Mouse (Mus musculus) brain, embryonic 14.5 days (tissue): ENCODE measurements around the gene BC067074.

Experiments
- CTCF ChIP-seq: fragments of 200-500 bp; IDR thresholded peaks from 2 replicates; pipeline ENCODE4 v1.5.1; 2012; ENCODE audit warnings: inconsistent platforms, mild to moderate bottlenecking, moderate library complexity, borderline replicate concordance; ENCODE audit not compliant: insufficient read depth, insufficient read length; ENCODE audit errors: extremely low read depth
- POLR2A ChIP-seq: fragments of 200-500 bp; IDR thresholded peaks from 2 replicates; pipeline ENCODE4 v1.6.1; 2012; ENCODE audit warnings: mild to moderate bottlenecking, inconsistent platforms, borderline replicate concordance; ENCODE audit not compliant: poor library complexity, insufficient read depth, insufficient read length, severe bottlenecking; ENCODE audit errors: extremely low read depth

GRCm38 (mm10) chr13:113259237-113259636 is 33.7 kb upstream of the BC067074 start:
- no peak for TF ChIP-seq CTCF
- TF ChIP-seq POLR2A = no peak
